Mouse (Mus musculus): ENCODE results near the gene Scap. TPM values are rescaled to one million over a fixed set of nuclear protein-coding genes. Genes with fewer than 3 reads are reported as not detected.

The Scap gene
- total and polyA plus RNA-seq, 3 experiments: 24.7 to 48.9 (median 40.4) TPM

- in situ Hi-C loops (cut with MboI; ENCODE audit: low pct_ligation_motif_present, low pct_unique_long_range_greater_than_20kb, low sequenced_read_pairs): no loop called here
- H3K36me3 ChIP-seq (replicated peaks in 1 of 2; ENCODE audit: control insufficient read depth in 1 of 2, insufficient read depth in 1 of 2, low read length in 1 of 2): peaks cover 76 to 95% of the 10 kb centered on the region in 2 experiments
- DNase-seq (ENCODE audit: extremely low read depth): no peak
- no peak overlapping the region for H3K9ac ChIP-seq (ENCODE audit: insufficient read depth, low read depth)
- no peak overlapping the region for H3K4me2 ChIP-seq (ENCODE audit: insufficient read depth, low read depth, poor library complexity, severe bottlenecking)
- H3K9me3 ChIP-seq (replicated peaks; ENCODE audit: low read length): no peaks in the 10 kb centered on the region
- no peak overlapping the region for H3K4me3 ChIP-seq (replicated peaks in 1 of 3; ENCODE audit: low read depth in 2 of 3, low read length in 2 of 3, poor library complexity in 1 of 3)
- H3K27me3 ChIP-seq (replicated peaks): no peaks in the 10 kb centered on the region
- H3K79me2 ChIP-seq (replicated peaks; ENCODE audit: control insufficient read depth, extremely low read depth, insufficient read depth, poor library complexity, severe bottlenecking): no peaks in the 10 kb centered on the region
- TF ChIP-seq CHD2 (IDR thresholded peaks at IDR 0.05; ENCODE audit: low read length) (no peak), KAT2A (IDR thresholded peaks at IDR 0.05; ENCODE audit: insufficient replicate concordance, low read length) (no peak), JUN (IDR thresholded peaks at IDR 0.05; ENCODE audit: insufficient read depth, low read depth, low read length) (no peak), EP300 (IDR thresholded peaks at IDR 0.05; ENCODE audit: low read length) (no peak), ZNF384 (IDR thresholded peaks at IDR 0.05; ENCODE audit: low read depth, low read length) (no peak), SIN3A (IDR thresholded peaks at IDR 0.05; ENCODE audit: low read length) (no peak), SMC3 (IDR thresholded peaks at IDR 0.05; ENCODE audit: low read depth, low read length) (no peak), CHD1 (IDR thresholded peaks at IDR 0.05; ENCODE audit: low read depth, low read length) (no peak), ELF1 (IDR thresholded peaks at IDR 0.05; ENCODE audit: low read depth, low read length) (no peak), PAX5 (IDR thresholded peaks at IDR 0.05; ENCODE audit: low read length) (no peak), USF2 (conservative IDR thresholded peaks at IDR 0.05; ENCODE audit: low read depth, low read length) (no peak)
- H3K27ac ChIP-seq (ENCODE audit: insufficient read depth, low read depth): no peak overlapping the region
- dilution Hi-C loops (cut with MboI; ENCODE audit: extremely low pct_ligation_motif_present, extremely low pct_unique_long_range_greater_than_20kb, low sequenced_read_pairs): no loop called here
- no peaks in the 10 kb centered on the region for H3K4me1 ChIP-seq (ENCODE audit: control insufficient read depth in 1 of 2, insufficient read depth in 2 of 2)
Measured at GRCm38 (mm10) chr9:110379361-110379760, 46.3 kb downstream of the Scap start.

DNA sequence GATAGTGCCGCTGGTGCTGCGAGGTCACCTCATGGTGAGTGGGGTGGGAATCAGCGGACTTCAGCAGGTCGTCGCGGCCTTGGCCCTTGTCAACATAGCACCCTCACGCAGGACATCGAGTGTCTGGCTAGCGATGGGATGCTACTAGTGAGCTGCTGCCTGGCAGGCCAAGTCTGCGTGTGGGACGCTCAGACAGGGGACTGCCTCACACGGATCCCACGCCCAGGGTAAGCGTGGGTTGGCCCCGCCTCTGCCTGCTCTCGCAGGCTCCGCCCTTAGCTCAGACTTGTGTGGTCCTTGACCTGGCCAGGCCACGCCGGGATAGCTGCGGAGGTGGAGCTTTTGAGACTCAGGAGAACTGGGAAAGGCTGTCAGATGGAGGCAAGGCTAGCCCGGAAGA is 47.6 kb downstream of the Scap start:
- TF ChIP-seq ETS1 (conservative IDR thresholded peaks at IDR 0.05; ENCODE audit: low read depth, low read length) (no peak), MYC (IDR thresholded peaks at IDR 0.05; ENCODE audit: low read depth, low read length) (no peak), USF2 (conservative IDR thresholded peaks at IDR 0.05; ENCODE audit: low read depth, low read length) (no peak), IRF4 (IDR thresholded peaks at IDR 0.05; ENCODE audit: low read depth, low read length) (no peak), MAFK (IDR thresholded peaks at IDR 0.05; ENCODE audit: insufficient replicate concordance, low read length) (no peak), EP300 (IDR thresholded peaks at IDR 0.05; ENCODE audit: low read length) (no peak), TBP (conservative IDR thresholded peaks at IDR 0.05; ENCODE audit: low read depth, low read length) (no peak), POLR2A (IDR thresholded peaks at IDR 0.05; ENCODE audit: low read depth, low read length) (no peak), CHD1 (IDR thresholded peaks at IDR 0.05; ENCODE audit: low read depth, low read length) (no peak), KAT2A (IDR thresholded peaks at IDR 0.05; ENCODE audit: insufficient replicate concordance, low read length) (no peak), JUN (IDR thresholded peaks at IDR 0.05; ENCODE audit: insufficient read depth, low read depth, low read length) (no peak), BHLHE40 (IDR thresholded peaks at IDR 0.05; ENCODE audit: low read depth, low read length) (no peak), UBTF (IDR thresholded peaks at IDR 0.05; ENCODE audit: low read depth, low read length) (no peak), ZMIZ1 (IDR thresholded peaks at IDR 0.05; ENCODE audit: low read depth, low read length) (no peak), MAX (IDR thresholded peaks at IDR 0.05; ENCODE audit: low read length) (no peak), E2F4 (IDR thresholded peaks at IDR 0.05; ENCODE audit: insufficient replicate concordance, low read depth, low read length) (no peak), HCFC1 (IDR thresholded peaks at IDR 0.05; ENCODE audit: low read depth, low read length) (no peak), ZKSCAN1 (IDR thresholded peaks at IDR 0.05; ENCODE audit: borderline replicate concordance, low read depth, low read length) (no peak), NRF1 (IDR thresholded peaks at IDR 0.05; ENCODE audit: low read depth, low read length) (no peak)
- dilution Hi-C loops (cut with MboI; ENCODE audit: extremely low pct_ligation_motif_present, extremely low pct_unique_long_range_greater_than_20kb, low sequenced_read_pairs): no loop called here
- Histone ChIP-seq H3K36me3 (replicated peaks in 1 of 2; ENCODE audit: control insufficient read depth in 1 of 2, insufficient read depth in 1 of 2, low read length in 1 of 2) (peaks cover 85 to 98% of the 10 kb centered on the region in 2 experiments), H3K4me2 (ENCODE audit: insufficient read depth, low read depth, poor library complexity, severe bottlenecking) (no peak overlapping the region), H3K27ac (ENCODE audit: insufficient read depth, low read depth) (no peak overlapping the region; the same call in 1 of the 2 replicates), H3K4me1 (ENCODE audit: control insufficient read depth in 1 of 2, insufficient read depth in 2 of 2) (no peaks in the 10 kb centered on the region), H3K27me3 (replicated peaks) (no peaks in the 10 kb centered on the region), H3K9me3 (replicated peaks; ENCODE audit: low read length) (no peaks in the 10 kb centered on the region), H3K4me3 (replicated peaks in 1 of 3; ENCODE audit: low read depth in 2 of 3, low read length in 2 of 3, poor library complexity in 1 of 3) (no peak overlapping the region), H3K9ac (ENCODE audit: insufficient read depth, low read depth) (no peak overlapping the region), H3K79me2 (replicated peaks; ENCODE audit: control insufficient read depth, extremely low read depth, insufficient read depth, poor library complexity, severe bottlenecking) (no peaks in the 10 kb centered on the region)
- no peak for DNase-seq (ENCODE audit: extremely low read depth)
- in situ Hi-C loops (cut with MboI; ENCODE audit: low pct_ligation_motif_present, low pct_unique_long_range_greater_than_20kb, low sequenced_read_pairs): no loop called here
